Mouse (Mus musculus): ENCODE data around the gene Wdr70. TPM values are rescaled to one million over a fixed set of nuclear protein-coding genes. Genes with fewer than 3 reads are reported as not detected.
A peak's percentile ranks its signal among the peaks of the same experiment; 100 is the strongest.
"Not testable (repeated sequence)": the region's sequence is repeated elsewhere in the genome, so short reads cannot be mapped to it uniquely, and the experiment has no call there.

Gene Wdr70
- 20.6 and 20.7 TPM in 2 replicates for polyA plus RNA-seq (2012; rRNA removed)

DNA sequence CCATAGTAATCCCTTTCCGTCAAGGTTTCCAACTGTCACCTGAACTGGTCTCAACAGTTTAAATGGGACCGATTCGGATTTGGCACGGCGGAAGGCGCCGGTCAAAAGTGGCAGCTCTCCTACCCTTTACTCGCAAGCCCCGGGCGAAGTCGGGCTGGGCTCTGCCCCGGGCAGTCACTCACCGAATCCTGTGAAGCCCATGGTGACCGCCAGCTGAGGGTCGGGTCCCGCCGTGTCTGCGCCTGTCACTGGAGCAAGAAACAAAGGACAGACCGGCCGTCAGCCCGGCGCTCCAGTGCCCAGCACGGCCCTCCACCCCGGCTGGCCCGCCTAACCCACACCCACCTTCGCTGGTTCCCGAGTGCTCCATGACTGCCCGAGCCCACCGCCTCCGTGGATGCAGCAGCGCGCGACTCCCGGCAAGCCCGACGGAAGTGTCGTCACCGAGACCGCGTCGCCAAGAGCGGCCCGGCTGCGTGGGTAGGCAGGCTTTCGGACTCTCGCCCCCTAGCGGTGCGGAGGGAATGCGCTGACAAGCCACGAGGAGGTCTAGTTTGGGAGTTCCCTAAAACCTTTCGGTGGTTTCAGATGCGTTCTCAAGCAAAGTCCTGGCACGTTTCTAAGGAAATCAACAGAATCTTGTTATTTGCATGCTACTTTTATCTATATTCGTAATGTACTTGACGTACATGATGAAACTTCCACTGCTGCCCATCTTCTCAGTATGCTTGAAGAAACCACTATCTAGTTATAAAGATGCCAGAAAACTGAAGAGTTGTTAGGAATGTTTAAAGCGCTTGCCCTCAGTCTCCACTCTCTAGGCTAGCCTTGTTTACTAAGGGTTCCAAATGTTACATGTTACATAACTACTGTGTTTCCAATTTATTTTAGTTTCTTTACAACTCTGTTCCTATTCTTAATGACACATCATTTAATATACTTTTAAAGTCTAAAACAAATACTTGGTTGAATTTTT lies at the start of gene Wdr70:
TSS of gene Wdr70 (minus strand) at position 436 of the 976 bp plus-strand sequence.
- DNase-seq (ENCODE audit: low spot score): peak; percentile 98

DNA sequence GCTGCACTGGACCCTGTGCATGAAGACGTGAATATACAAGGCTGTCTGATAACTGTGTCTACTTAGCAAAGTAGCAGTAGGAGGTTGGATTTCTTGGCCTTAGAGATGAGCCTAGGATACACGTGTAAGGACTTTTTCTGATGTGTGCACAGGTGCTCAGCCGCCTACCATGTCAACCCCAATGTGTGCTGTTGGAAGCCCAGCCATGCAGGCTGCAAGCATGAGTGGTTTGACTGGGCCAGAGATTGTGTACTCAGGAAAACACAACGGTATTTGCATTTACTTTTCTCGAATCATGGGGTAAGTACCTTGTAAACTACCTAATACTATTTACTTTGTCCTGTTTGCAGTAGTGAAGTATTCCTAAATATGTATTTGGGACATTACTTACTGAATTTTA lies 36.6 kb upstream of the Wdr70 start:
- DNase-seq (ENCODE audit: low spot score): no peak

DNA sequence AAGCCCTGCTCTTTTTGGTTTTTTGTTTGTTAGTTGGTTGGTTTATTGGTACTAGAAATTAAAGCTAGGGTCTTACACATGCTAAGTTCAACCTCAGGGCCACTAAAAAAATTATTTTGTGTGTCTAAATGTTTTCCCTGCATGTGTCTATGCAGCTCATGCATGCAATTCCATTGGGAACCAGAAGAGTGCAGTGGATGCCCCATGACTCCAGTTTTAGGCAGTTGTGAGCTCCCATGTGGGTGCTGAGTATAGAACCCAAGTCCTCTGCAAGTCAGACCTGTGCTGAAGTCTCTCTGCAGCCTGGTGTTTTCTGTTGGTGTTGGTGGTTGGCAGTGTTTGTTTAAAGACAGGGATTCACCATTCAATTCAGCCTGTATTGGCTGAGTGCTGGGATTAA lies 32.8 kb upstream of the Wdr70 start:
- DNase-seq (ENCODE audit: low spot score): no peak

GRCm38 (mm10) chr15:8131268-8131667 lies 32.3 kb upstream of the Wdr70 start:
- DNase-seq (ENCODE audit: low spot score): no peak

DNA sequence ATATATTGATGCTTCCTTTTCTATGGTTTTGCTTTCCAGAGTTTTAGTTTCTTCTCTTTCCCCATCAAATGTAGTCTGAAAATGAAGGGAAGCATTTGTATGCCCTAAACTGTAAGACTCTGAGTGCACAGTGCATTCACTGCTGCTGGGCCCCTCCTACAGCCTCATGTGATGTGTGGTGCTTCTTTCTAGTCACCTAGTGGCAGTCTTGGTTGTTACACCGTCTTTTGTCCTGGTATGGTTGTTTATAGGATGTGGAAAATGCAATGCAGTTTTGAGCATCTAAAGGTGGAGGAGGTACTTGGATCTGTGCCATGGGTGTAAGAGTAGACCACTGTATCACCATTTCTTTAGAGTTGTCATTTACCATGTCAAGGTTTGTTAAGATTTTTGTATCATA lies 30.3 kb upstream of the Wdr70 start:
- DNase-seq (ENCODE audit: low spot score): no peak

DNA sequence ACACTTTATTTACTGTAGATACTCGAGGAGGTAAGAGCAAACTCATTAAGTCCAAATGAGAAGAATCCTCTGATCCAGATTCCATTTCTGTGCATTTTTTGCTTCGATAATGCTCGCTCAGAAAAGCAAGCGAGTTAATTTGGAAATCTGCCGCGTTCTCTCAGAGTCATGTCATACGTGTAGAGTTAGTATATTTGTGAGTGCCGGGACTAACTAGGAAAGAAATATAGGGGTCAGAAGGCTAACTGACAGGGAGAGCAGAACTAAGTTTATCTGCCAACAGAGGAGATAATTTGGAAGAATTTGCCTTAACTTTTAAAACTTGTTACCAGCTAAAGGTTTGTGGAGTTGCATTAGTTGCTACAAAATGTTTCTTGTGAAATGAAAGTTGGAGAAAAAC lies 10.8 kb upstream of the Wdr70 start:
- DNase-seq (ENCODE audit: low spot score): no peak

DNA sequence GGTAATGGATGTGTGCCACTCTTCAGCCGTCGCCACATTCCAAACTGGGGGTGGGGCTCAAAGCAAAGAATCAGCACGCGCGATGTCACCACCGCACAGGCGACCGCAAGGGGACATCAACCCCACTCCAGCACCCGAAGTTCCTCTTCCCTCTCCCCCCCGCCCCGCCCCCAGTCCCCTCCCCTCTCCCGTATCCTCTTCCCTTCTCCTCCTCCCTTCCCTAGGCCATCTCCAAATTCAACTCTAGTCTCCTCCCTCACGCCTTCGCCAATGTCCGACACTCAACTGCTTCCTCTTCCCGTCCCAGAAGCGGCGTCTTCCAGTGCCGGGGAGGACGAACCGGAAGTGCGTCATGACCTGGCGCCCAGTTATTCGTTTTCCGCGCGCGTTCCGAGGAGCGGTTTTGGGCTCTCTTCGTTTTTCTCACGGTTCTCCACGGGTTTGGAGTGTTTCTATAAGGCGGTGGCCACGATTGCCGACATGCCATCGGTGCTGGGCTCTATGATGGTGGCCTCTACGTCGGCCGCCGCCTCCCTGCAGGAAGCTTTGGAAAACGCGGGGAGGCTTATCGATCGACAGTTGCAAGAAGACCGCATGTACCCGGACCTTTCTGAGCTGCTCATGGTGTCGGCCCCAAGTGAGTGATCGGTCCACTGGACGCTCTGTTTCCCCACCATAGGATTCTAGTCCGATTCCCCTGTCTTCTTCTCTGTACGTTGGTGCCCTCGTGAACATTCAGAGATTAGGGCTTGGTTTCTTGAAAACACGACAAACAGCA lies 10.1 kb upstream of the Wdr70 start, which contains the start of gene Nup155:
TSS of gene Nup155 (plus strand) at position 308 of the 778 bp plus-strand sequence.
- DNase-seq (ENCODE audit: low spot score): peak; percentile 75

- no peak for DNase-seq (ENCODE audit: low spot score)
Measured at GRCm38 (mm10) chr15:8108360-8108965, 9.5 kb upstream of the Wdr70 start.

DNA sequence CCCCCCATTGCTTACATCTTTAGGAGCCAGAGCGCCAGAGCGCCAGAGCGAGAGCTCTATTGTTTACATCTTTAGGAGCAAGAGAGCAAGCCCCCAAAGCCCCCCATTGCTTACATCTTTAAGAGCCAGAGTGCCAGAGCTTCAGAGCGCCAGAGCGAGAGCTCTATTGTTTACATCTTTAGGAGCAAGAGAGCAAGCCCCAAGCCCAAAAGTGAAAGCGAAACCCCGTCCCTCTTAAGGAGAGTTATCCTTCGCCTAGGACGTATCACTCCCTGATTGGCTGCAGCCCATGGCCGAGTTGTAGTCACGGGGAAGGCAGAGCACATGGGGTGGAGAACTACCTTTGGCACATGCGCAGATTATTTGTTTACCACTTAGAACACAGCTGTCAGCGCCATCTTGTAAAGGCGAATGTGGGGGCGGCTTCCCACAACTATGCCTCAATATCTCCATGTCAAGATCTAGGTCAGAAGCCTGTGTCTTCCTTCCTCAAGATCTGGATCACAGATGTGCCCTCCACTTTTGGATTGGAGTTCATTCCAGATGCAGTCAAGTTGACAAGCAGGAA lies 3.0 kb upstream of the Wdr70 start:
- DNase-seq (ENCODE audit: low spot score): not testable (repeated sequence)

DNA sequence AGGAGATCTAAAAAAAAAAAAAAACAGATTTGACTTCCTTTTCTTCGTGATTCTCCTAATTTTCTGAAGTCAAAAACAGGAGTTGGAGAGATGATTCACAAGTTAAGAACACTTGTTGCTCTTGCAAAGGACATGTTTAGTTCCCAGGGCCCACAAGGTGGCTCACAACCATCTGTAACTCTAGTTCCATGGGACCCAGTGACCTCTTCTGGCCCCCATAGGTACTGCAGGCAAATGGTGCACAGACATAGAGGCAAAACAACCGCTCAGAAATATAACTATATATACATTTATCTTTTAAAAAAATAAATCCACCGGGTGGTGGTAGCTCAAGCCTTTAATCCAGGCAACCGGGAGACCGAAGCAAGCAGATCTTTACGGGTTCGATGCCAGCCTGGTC lies 1.2 kb downstream of the Wdr70 start:
- no peak for DNase-seq (ENCODE audit: low spot score)

GRCm38 (mm10) chr15:8092668-8093067 lies 6.3 kb downstream of the Wdr70 start:
- DNase-seq (ENCODE audit: low spot score): not testable (repeated sequence)

DNA sequence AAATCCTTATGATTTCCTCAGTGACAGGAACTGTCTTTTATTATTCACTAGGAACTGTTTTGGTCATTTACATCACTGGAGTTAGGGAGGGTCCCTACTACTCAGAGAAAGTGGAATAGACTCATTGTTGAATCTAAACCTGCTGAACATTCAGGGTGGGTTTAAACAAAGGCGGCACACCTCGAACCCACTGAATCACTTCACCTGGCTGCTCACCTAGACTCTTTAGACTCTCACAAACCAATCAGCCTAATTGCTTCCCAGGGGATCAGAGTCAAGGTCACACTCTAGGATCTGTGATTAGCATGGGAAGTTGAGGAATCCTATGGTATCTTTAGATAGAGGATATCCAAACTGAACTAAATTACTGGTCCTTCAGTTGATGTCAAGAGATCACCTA lies 8.3 kb downstream of the Wdr70 start:
- no peak for DNase-seq (ENCODE audit: low spot score)

DNA sequence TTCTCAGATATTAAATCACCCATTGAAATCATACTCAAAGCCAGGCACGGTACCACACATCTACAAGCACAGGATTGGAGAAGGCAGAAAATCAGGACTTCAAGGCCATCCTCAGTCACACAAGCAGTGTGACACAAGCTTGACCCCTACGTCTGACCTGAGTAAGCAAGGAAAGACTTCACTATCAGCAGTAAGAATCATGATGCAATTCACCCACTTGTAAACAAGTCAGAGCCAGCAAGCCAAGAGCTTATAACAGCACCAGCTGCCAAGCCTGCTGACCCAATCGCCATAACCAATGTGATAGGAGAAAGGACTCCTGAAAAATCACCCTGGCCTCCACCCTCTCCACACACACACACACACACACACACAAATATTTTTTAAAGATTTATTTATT lies 10.3 kb downstream of the Wdr70 start:
- no peak for DNase-seq (ENCODE audit: low spot score)

GRCm38 (mm10) chr15:8087293-8087692 lies 11.7 kb downstream of the Wdr70 start:
- no peak for DNase-seq (ENCODE audit: low spot score)

DNA sequence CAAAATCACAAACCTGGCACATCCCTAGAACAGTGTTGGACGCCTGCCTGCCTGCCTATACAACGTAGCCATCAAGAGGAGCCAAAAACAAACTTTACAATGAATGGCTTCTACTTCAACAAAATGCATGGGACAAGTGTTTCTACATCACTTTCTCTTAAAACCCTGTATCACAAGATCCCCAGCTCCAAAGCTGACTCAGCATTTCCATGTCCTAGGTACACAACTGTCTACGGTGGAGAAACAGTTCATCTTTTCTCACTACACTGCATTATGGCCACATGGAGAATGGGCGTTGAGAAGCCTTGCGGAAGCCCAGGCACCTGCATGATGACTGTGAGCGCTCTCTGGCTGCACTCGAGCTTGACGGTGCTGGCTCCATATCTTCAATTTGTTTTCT lies 16.9 kb downstream of the Wdr70 start:
- DNase-seq (ENCODE audit: low spot score): no peak

GRCm38 (mm10) chr15:8073159-8073558 lies 25.9 kb downstream of the Wdr70 start:
- DNase-seq (ENCODE audit: low spot score): not testable (repeated sequence)

DNA sequence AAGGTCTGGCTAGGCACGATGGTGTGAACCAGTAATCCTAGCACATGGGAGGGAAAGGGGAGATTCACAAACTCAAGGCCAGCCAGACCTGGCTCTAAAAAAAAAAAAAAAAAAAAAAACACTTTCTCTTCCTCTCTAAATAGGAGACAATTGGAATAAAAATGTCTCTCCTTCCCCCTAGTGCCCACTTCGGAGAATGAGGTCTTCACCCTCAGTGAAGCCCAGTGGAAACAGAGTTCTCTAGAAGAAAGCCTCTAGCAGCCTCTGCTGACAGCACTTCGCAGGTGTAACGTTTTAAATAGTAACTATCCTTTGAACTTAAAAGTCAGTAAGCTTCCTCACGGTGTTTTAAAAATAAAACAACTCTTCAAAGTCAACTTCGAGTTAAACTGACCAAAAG lies 33.8 kb downstream of the Wdr70 start:
- no peak for DNase-seq (ENCODE audit: low spot score)

GRCm38 (mm10) chr15:8051177-8051576 lies 47.8 kb downstream of the Wdr70 start:
- no peak for DNase-seq (ENCODE audit: low spot score)

GRCm38 (mm10) chr15:8039834-8040233 lies 59.2 kb downstream of the Wdr70 start:
- DNase-seq (ENCODE audit: low spot score): no peak

DNA sequence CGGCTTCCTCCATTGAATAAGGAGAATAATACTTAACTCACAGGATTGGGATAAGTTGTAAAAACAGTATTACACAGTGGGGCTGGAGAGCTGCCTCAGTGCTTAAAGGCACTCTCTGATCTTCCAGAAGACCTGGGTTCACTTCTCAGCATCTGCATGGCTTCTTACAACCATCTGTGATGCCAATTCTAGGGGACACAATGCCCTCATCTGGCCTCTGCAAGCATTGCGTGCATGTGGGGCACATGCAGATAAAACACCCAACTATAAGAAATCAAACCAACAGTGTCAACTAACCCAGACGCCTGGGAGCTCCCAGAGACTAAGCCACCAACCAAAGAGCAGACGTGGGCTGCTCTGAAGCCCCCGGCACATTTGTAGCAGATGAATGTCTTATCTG lies 60.6 kb downstream of the Wdr70 start:
- no peak for DNase-seq (ENCODE audit: low spot score)

- DNase-seq (ENCODE audit: low spot score): no peak
Measured at GRCm38 (mm10) chr15:8037825-8038224, 61.2 kb downstream of the Wdr70 start.

DNA sequence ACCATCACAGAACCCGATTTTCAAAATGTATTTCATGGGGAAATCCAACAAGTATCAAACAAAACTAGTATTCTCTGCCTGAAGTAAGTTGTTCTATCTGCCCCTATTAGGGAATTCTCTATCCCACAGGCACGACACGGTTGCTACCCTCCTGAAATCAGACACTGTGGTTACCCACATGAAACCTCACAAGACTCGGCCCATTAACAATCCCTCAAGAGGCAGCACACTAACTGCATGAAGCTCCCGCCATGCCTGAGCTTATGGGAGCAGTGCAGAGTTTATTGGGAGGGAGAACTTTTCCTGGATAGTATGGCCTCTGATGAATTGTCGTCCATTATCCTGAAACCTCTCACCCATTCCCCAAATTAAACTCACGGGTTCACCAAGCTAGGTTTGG lies 67.8 kb downstream of the Wdr70 start:
- DNase-seq (ENCODE audit: low spot score): no peak

Data from urinary bladder, adult 2 months (tissue).